Mouse (Mus musculus) ES-E14 (cell line): ENCODE data around the gene Zfp748. TPM values are rescaled to one million over a fixed set of nuclear protein-coding genes. Genes with fewer than 3 reads are reported as not detected.

ENCODE experiments used
- DNase-seq: peaks from one replicate; pipeline ENCODE4 v3.0.0-alpha.2; 2013; ENCODE audit warnings: low read depth, low spot score
- H3K27ac ChIP-seq: 2 replicates; pipeline ENCODE4 v1.5.1; 2012; ENCODE audit warnings: low read depth, mild to moderate bottlenecking, low read length, moderate library complexity, mixed read lengths; ENCODE audit not compliant: poor library complexity, insufficient read depth, severe bottlenecking
- H3K36me3 ChIP-seq: 2 replicates; pipeline ENCODE4 v1.6.1; 2012; ENCODE audit warnings: mild to moderate bottlenecking, low read length, moderate library complexity, mixed read lengths; ENCODE audit not compliant: control insufficient read depth, poor library complexity, insufficient read depth, severe bottlenecking
- H3K4me1 ChIP-seq, 2 experiments: fragments of 150-350 bp in 1 of 2; sonication (generic) in 1 of 2; 2 replicates each; pipeline ENCODE4 v1.6.1; 2012; ENCODE audit warnings: low read length in 2 of 2, mild to moderate bottlenecking in 1 of 2, mixed read lengths in 1 of 2; ENCODE audit not compliant: control insufficient read depth in 2 of 2, insufficient read depth in 2 of 2, poor library complexity in 1 of 2
- H3K4me3 ChIP-seq, 2 experiments: fragments of 150-350 bp in 1 of 2; sonication (generic) in 1 of 2; 2 replicates each; pipeline ENCODE4 v1.5.1; 2012; ENCODE audit warnings: low read length in 2 of 2, low read depth in 1 of 2, mild to moderate bottlenecking in 1 of 2, mixed read lengths in 1 of 2; ENCODE audit not compliant: insufficient read depth in 1 of 2, poor library complexity in 1 of 2, severe bottlenecking in 1 of 2
- H3K9ac ChIP-seq: 2 replicates; pipeline ENCODE4 v1.6.1; 2012; ENCODE audit warnings: low read depth, mild to moderate bottlenecking, low read length, mixed read lengths; ENCODE audit not compliant: poor library complexity, insufficient read depth, severe bottlenecking
- H3K9me3 ChIP-seq: fragments of 150-350 bp; sonication (generic); 2 replicates; pipeline ENCODE4 v1.6.1; 2012; ENCODE audit warnings: low read depth, mild to moderate bottlenecking, low read length; ENCODE audit not compliant: control insufficient read depth, insufficient read depth
- CHD2 ChIP-seq: IDR thresholded peaks from 2 replicates; pipeline ENCODE4 v1.6.1; 2014; ENCODE audit warnings: mild to moderate bottlenecking, low read depth, low read length, inconsistent platforms
- HCFC1 ChIP-seq: IDR thresholded peaks from 2 replicates; pipeline ENCODE4 v1.6.1; 2012; ENCODE audit warnings: low read length, inconsistent platforms, borderline replicate concordance; ENCODE audit not compliant: insufficient read depth
- in situ Hi-C, 2 experiments: fragments of 600-800 bp; cut with MboI; formaldehyde crosslinking; loops; one replicate each; pipeline ENCODE4 v1.15.1; 2025; ENCODE audit warnings: low sequenced_read_pairs in 2 of 2, inconsistent platforms in 1 of 2; ENCODE audit not compliant: unreplicated experiment in 2 of 2
- total RNA-seq: library from RNA; depleted of rRNA; stranded (reverse); fragments of 300-350 nt; gene quantifications from 2 replicates; pipeline ENCODE4 v1.2.3, GENCODE M21; 2012; rRNA removed

Zfp748 gene
- total RNA-seq, 1 experiment, result 7.1 TPM

- in situ Hi-C loops, result no loop called here
- DNase-seq, result no peak
- TF ChIP-seq HCFC1 (no peak), CHD2 (peak; percentile 49; the same call in 1 of the 2 replicates)
- no peak overlapping the region for H3K4me3 ChIP-seq
- no peaks in the 10 kb centered on the region for H3K9me3 ChIP-seq
- no peak overlapping the region for H3K27ac ChIP-seq
- H3K4me1 ChIP-seq, result peaks cover 0 to 2% of the 10 kb centered on the region in 2 experiments; a peak in 1 of 4 replicates
- no peak overlapping the region for H3K9ac ChIP-seq
- no peaks in the 10 kb centered on the region; the same call in none of the 2 replicates for H3K36me3 ChIP-seq
Observed at GRCm38 (mm10) chr13:67495631-67496030, 58.0 kb downstream of the Zfp748 start.

Other genes with a start within 250 kb of the Zfp748 start
- 1.2 TPM in 2 replicates for gene Zfp457, start 247.3 kb downstream of the Zfp748 start, total RNA-seq
- gene Zfp595, start 221.3 kb downstream of the Zfp748 start, total RNA-seq, result 3.5 and 4.3 TPM in 2 replicates
- not detected in 2 replicates for gene Gm28044, start 193.3 kb downstream of the Zfp748 start, total RNA-seq
- 6.1 and 6.9 TPM in 2 replicates for gene Zfp953, start 193.2 kb downstream of the Zfp748 start, total RNA-seq
- 0.74 and 0.80 TPM in 2 replicates for gene Gm28041, start 178.1 kb downstream of the Zfp748 start, total RNA-seq
- gene Zfp456, start 178.0 kb downstream of the Zfp748 start, total RNA-seq, result 1.9 and 2.3 TPM in 2 replicates
- gene Zfp429, start 154.0 kb downstream of the Zfp748 start, total RNA-seq, result 4.3 and 10.1 TPM in 2 replicates
- 15.7 and 25.5 TPM in 2 replicates for gene Zfp459, start 132.4 kb downstream of the Zfp748 start, total RNA-seq
- 11.5 and 16.8 TPM in 2 replicates for gene Zfp874a, start 102.2 kb downstream of the Zfp748 start, total RNA-seq
- 6.3 and 12.1 TPM in 2 replicates for gene Zfp874b, start 69.6 kb downstream of the Zfp748 start, total RNA-seq
- 4.2 and 5.4 TPM in 2 replicates for gene Zfp58, start 53.3 kb downstream of the Zfp748 start, total RNA-seq
- gene Gm26965, start 27.7 kb downstream of the Zfp748 start, total RNA-seq, result 0.18 TPM in 1 of 2 replicates, not detected in the other
- 12.6 and 14.6 TPM in 2 replicates for gene Zfp87, start 27.7 kb downstream of the Zfp748 start, total RNA-seq
- gene Zfp729b, start 55.9 kb upstream of the Zfp748 start, total RNA-seq, result 23.2 and 25.1 TPM in 2 replicates
- 4.2 and 7.7 TPM in 2 replicates for gene Gm49345, start 83.9 kb upstream of the Zfp748 start, total RNA-seq
- 6.4 and 6.8 TPM in 2 replicates for gene Zfp729a, start 84.0 kb upstream of the Zfp748 start, total RNA-seq
- 12.8 and 16.6 TPM in 2 replicates for gene Zfp738, start 133.2 kb upstream of the Zfp748 start, total RNA-seq
- 19.2 and 22.9 TPM in 2 replicates for gene Zfp65, start 175.3 kb upstream of the Zfp748 start, total RNA-seq
- gene Zfp85, start 201.4 kb upstream of the Zfp748 start, total RNA-seq, result 1.7 and 2.7 TPM in 2 replicates
- 6.1 and 6.4 TPM in 2 replicates for gene Zfp493, start 225.9 kb upstream of the Zfp748 start, total RNA-seq